Comparison of ENCODE assay signal across 6 mouse cellular contexts in the genomic region with DNA sequence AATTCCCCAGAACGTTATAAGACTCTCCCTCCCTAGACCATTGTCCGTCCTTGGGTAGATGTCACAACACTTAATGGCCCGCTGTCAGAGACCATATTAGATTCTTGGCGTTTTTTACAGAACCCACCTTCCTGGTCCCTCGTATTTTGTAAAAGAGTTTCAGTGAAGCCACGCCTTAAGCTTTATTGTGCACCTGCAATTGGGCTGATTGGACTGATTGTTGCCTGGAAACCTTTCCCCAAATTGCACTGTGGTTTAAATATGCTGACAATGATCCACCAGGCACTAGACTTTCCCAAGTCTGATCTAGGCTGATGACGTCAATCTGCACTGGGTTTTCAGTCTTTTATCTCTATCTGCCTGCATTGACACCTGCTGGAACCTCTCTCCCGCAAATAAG.
"Had no signal": no experiment of that assay in that cellular context is flagged by ENCODE, and none has a peak within 500 bp of the region (broad histone marks: within the 10 kb centered on the region; RNA-seq: fewer than 3 reads in every experiment).

No protein-coding gene starts in this region.

- ATAC-seq: liver, embryonic 12.5 days; midbrain, embryonic 13.5 days had no signal

- DNase-seq: kidney, adult 9 months; kidney, postnatal 4 days; right cerebral cortex, postnatal 14 days; thymus, postnatal 25 days had no signal
